Mouse (Mus musculus) intestine, embryonic 16.5 days (tissue): ENCODE results near the gene Fat2. TPM values are rescaled to one million over a fixed set of nuclear protein-coding genes. Genes with fewer than 3 reads are reported as not detected.
A peak's percentile ranks its signal among the peaks of the same experiment; 100 is the strongest.

Experiments used
- ATAC-seq: fragments of 200-750 bp; cut with Nextera tagmentation; 2 replicates; pipeline ENCODE4 v1.8.0; 2017; ENCODE audit warnings: moderate TSS enrichment, moderate library complexity
- H3K27ac ChIP-seq: fragments of 300-500 bp; sonication (generic); 2 replicates; pipeline ENCODE4 v1.5.1; 2014; ENCODE audit warnings: mild to moderate bottlenecking, low read length
- H3K27me3 ChIP-seq: fragments of 300-500 bp; sonication (generic); replicated peaks from 2 replicates; pipeline ENCODE4 v1.6.1; 2014; ENCODE audit warnings: low read length, control low read depth, mixed read lengths; ENCODE audit not compliant: control insufficient read depth, insufficient read depth
- H3K36me3 ChIP-seq: fragments of 300-500 bp; sonication (generic); 2 replicates; pipeline ENCODE4 v1.6.1; 2014; ENCODE audit warnings: low read length, control low read depth; ENCODE audit not compliant: control insufficient read depth, insufficient read depth
- H3K4me1 ChIP-seq: fragments of 300-500 bp; sonication (generic); 2 replicates; pipeline ENCODE4 v1.6.1; 2014; ENCODE audit warnings: low read length, control low read depth, mixed read lengths; ENCODE audit not compliant: control insufficient read depth, insufficient read depth
- H3K4me2 ChIP-seq: fragments of 300-500 bp; sonication (generic); 2 replicates; pipeline ENCODE4 v1.6.1; 2014; ENCODE audit warnings: low read depth, low read length, control low read depth
- H3K4me3 ChIP-seq: fragments of 300-500 bp; sonication (generic); 2 replicates; pipeline ENCODE4 v1.5.1; 2014; ENCODE audit warnings: mild to moderate bottlenecking, low read length
- H3K9ac ChIP-seq: fragments of 300-500 bp; sonication (generic); 2 replicates; pipeline ENCODE4 v1.6.1; 2014; ENCODE audit warnings: low read depth, low read length
- H3K9me3 ChIP-seq: fragments of 300-500 bp; sonication (generic); 2 replicates; pipeline ENCODE4 v1.6.1; 2016; ENCODE audit warnings: low read length, control low read depth; ENCODE audit not compliant: control insufficient read depth
- WGBS: fragments of 180-500 bp; shearing (Covaris S2); extraction: QIAGEN DNeasy Blood & Tissue Kit; methylation state at CpG from one replicate; pipeline ENCODE4 v1.1.7; 2014; 5-methylcytosine and 5-hydroxymethylcytosine counted together
- polyA plus RNA-seq: library from polyadenylated mRNA; unstranded; fragments of >200 nt; fragmentation: Nextera tagmentation; extraction: Ambion mirVana; gene quantifications from 2 replicates; pipeline ENCODE4 v1.2.1, GENCODE M21; 2015

Gene Fat2
- polyA plus RNA-seq, 1 experiment from 2014 or later, result 0.04 TPM

DNA sequence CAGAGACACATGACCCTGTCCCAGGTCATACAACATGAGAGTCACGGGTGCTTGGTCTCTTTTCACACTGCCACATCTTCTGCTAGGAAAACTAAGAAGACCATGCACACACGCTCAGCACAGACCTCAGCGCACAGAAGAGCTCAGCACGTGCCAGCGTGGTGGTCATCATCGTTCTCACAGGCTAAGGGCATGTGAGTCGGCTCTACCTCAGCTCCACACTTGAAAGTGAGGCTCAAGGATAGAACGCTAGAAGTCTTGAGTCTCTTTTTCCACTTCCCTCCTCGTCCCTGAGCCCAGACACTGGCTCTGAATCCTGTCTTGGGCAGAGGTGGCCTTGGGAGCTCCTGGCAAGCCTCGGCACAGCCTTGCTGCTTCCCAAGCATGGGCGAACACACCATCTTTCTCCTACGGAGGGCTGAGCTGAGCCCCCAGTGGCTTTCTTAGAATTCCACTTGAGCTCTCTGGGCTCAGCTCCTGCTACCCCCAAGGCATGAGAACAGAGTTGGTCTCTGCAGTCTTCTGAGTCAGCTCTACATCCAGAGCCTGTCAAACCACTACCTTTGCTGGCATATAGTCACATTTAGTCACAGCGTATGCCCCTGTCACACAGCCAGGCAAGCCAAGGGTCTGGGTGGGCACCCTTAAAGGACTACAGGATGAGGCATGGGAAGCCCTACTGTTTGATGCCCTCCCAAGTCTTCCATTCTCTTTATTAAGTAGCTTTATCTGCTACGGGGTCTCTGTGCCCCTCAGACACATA is 869 bp downstream of the Fat2 start:
- Histone ChIP-seq H3K4me2 (no peak overlapping the region), H3K4me1 (no peaks in the 10 kb centered on the region), H3K9me3 (no peaks in the 10 kb centered on the region), H3K4me3 (no peak overlapping the region), H3K36me3 (no peaks in the 10 kb centered on the region), H3K27ac (no peak overlapping the region), H3K9ac (no peak overlapping the region), H3K27me3 (no peaks in the 10 kb centered on the region)
- ATAC-seq, result no peak
- 88% methylated on average over 14 of the region's 14 CpGs for WGBS

DNA sequence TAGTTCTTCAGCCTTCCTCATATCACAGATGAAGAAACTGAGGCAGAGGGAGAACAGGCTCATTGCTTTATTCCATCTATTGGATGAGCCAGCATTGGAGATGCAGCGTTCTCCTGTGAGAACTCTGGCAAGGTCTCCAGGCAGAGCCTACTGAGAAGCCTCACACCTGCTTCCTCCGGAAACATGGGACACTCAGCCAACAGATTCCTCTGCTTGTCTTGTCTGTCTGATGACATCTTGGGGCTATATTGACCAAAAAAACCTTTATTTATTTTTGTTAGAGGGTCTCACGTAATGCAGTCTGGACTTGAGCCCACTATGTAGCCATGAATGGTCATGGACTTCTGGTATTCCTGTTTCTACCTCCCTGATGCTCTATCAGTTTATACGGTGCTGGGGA is 1.8 kb downstream of the Fat2 start:
- Histone ChIP-seq H3K36me3 (no peaks in the 10 kb centered on the region), H3K4me3 (no peak overlapping the region), H3K4me2 (no peak overlapping the region), H3K4me1 (peaks cover 4% of the 10 kb centered on the region; the same call in 1 of the 2 replicates), H3K9ac (no peak overlapping the region), H3K27ac (no peak overlapping the region), H3K27me3 (no peaks in the 10 kb centered on the region), H3K9me3 (no peaks in the 10 kb centered on the region)
- 82% methylated on average over 4 of the region's 4 CpGs for WGBS
- ATAC-seq, result no peak

DNA sequence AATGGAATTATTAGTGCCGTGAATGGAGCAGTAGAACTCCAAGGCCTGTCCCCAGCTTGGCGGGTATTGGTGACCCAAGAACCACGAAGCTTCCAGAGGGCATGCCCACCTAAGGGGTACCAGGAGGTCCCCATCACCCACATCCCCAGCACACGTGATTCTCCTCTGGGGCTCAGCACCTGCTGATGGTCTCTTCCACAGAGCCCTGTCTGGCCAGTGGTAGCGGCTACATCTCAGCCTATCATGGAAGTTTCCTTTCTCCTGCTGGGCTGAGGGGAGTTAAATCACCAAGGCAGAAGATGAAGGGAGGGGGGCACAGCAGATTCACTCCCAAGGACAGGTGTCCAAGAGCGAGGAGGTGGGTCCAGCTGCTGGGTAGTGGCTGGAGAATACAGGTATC is 2.3 kb downstream of the Fat2 start:
- H3K27me3 ChIP-seq, result no peaks in the 10 kb centered on the region
- H3K9ac ChIP-seq, result no peak overlapping the region
- no peak overlapping the region for H3K27ac ChIP-seq
- H3K4me1 ChIP-seq, result peaks cover 4% of the 10 kb centered on the region; the same call in 1 of the 2 replicates
- no peak overlapping the region for H3K4me3 ChIP-seq
- H3K36me3 ChIP-seq, result no peaks in the 10 kb centered on the region
- no peak overlapping the region for H3K4me2 ChIP-seq
- no peaks in the 10 kb centered on the region for H3K9me3 ChIP-seq
- ATAC-seq, result no peak
- WGBS, result 85% methylated on average over 6 of the region's 6 CpGs

DNA sequence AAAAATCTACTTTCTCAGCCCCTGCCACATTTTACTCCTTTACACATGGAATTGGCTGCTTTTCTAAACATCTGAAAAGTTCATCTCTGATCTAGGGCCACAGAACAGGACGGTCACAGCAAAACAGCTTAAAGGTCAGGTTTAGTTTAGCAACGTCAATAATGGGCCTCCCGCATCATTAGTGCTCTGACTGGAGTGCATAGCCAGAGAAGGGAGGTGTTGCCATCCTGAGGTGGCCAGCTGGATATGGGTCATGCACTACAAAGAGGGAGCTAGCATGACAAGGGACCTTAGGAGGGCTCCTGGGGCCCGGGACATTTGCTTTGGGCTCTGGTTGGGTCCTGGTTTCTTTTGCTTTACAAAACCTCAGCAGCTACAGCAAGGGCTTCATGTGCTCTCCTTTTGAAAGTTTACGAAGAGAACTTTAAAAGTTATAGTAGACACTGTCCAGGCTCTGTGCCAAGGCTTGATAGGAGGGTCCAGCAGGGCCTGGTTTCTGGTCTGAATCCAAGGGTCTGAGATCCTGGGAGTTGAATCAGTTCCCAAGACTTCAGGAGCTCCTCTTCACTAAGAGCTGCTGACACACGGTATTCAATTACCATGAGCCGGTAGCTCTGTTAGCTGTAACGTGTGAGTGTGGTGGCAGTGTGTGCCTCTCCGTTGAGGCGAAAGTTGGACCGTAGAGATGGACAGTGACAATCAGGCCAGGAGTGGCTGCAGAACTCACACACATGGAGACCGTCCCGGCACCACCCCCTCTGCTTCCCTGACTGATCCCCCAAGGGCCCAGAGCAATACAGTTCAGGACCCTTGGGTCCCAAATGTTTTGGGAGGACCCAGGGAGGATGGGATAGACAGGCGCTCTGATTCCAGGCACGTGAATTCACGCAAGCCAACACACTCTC is 6.2 kb downstream of the Fat2 start:
- Histone ChIP-seq H3K9me3 (no peaks in the 10 kb centered on the region), H3K27me3 (no peaks in the 10 kb centered on the region), H3K27ac (0 out of 2 replicates have a peak overlapping the region, but pooled peaks have one; percentile 25), H3K9ac (no peak overlapping the region), H3K4me3 (no peak overlapping the region), H3K36me3 (no peaks in the 10 kb centered on the region), H3K4me1 (peaks cover 4% of the 10 kb centered on the region; the same call in 1 of the 2 replicates), H3K4me2 (no peak overlapping the region)
- ATAC-seq, result 0 out of 2 replicates have a peak, but pooled peaks have one; percentile 31
- 65% methylated on average over 16 of the region's 16 CpGs for whole genome bisulfite sequencing

DNA sequence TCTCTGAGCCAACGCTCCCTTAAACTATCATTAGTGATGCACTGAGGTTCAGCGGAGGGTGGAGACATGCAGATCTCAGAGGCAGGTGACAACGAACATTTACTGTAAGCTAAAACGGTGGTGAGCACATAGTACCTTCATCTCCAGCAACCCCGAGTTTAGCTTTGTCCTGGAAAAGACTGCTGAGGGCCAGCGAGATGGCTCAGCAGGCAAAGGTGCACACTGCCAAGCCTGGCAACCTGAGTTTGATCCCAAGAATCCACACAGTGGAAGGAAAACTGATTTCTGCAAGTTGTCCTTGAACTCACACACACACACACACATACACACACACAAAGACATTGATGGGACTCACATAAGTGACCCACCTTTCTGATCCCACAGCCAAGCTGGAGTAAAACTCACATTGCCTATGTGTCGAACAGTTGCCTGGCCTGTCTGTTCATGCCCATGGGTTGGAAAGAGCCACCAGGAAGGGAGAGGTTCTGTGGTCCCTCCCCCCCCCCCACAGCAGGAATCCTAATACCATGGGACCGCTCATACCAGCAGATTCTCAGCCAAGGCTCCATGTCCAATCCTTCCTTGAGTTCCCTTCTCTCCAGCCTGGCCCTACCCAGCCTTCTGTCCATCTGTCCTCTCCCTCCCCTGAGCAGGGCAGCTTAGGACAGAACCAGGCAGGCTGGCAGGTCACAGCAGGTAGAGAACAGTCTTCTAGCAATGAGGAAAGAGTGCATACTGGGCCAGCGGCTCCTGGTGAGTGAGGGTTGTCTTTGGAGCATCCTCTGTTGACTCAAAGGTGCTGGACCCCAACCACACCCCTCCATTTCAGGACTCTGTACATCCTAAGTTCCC is 8.6 kb downstream of the Fat2 start:
- Histone ChIP-seq H3K27ac (no peak overlapping the region), H3K36me3 (no peaks in the 10 kb centered on the region), H3K9me3 (no peaks in the 10 kb centered on the region), H3K4me2 (no peak overlapping the region), H3K4me3 (no peak overlapping the region), H3K4me1 (peaks cover 4% of the 10 kb centered on the region; the same call in 1 of the 2 replicates), H3K9ac (no peak overlapping the region), H3K27me3 (no peaks in the 10 kb centered on the region)
- no peak for ATAC-seq
- WGBS, result 86% methylated on average over 9 of the region's 9 CpGs

DNA sequence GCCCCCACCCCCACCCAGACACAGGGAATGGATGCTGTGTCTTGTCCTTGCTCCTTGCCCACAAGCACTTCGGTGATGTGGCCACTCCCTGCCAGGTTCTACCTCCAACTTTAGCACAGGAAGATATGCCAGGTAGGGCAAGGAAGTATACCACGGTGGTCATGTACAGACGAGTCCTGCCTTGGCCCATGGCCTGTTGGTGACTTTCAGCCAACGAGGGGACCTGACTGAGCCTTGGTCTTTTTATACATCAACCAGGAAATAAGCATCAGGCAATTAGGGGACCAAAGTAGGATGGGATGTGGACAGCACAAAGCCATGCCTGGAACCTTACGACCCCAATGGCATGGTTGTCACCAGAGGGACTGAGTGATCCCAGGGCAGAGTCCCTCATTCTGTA is 9.3 kb downstream of the Fat2 start:
- peaks cover 4% of the 10 kb centered on the region; the same call in 1 of the 2 replicates for H3K4me1 ChIP-seq
- WGBS, result 84% methylated on average over 5 of the region's 5 CpGs
- no peak overlapping the region for H3K27ac ChIP-seq
- no peak overlapping the region for H3K4me2 ChIP-seq
- no peaks in the 10 kb centered on the region for H3K27me3 ChIP-seq
- H3K4me3 ChIP-seq, result no peak overlapping the region
- H3K9ac ChIP-seq, result no peak overlapping the region
- H3K9me3 ChIP-seq, result no peaks in the 10 kb centered on the region
- no peaks in the 10 kb centered on the region for H3K36me3 ChIP-seq
- ATAC-seq, result no peak

DNA sequence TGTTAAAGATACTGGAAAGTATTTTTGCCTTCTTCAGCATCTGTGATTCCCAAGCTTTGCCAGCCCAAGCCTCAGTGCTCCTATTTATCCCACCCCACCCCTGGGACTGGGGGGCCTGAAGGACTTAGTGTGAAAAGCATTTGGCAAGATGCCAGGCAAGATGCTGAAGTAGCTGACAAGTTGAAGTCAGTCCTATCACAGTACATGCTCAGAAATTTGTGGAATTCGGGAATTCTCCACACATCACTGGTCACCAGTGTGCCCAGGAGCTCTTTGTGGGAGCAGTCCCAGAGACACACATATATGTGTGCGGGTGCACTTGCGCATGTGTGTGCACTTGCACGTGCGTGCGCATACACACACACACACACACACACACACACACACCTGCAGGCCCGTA is 10.2 kb downstream of the Fat2 start:
- no peak for ATAC-seq
- Histone ChIP-seq H3K4me2 (no peak overlapping the region), H3K9ac (no peak overlapping the region), H3K27me3 (no peaks in the 10 kb centered on the region), H3K4me3 (no peak overlapping the region), H3K4me1 (peaks cover 4% of the 10 kb centered on the region; the same call in 1 of the 2 replicates), H3K9me3 (no peaks in the 10 kb centered on the region), H3K27ac (no peak overlapping the region), H3K36me3 (no peaks in the 10 kb centered on the region)
- WGBS, result 88% methylated on average over 7 of the region's 7 CpGs

DNA sequence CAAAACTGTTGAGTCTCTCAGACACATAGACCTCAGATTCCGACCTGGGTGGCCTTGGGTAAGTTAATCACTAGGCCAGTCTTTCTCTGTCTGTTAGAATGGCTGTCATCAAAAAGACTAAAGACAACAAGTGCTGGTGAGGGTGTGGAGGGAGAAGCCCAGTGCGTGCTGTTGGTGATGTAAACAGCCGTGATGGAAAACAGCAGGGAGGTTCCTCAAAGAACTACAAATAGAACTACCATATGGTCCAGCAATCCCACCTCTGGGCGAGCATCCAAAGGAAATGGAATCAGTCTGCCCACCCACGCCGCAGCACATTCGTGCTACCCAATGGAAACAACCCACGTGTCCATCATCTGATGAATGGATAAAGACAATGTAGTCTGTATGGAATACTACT is 12.5 kb downstream of the Fat2 start:
- Histone ChIP-seq H3K4me2 (no peak overlapping the region), H3K4me1 (no peaks in the 10 kb centered on the region), H3K27me3 (no peaks in the 10 kb centered on the region), H3K36me3 (no peaks in the 10 kb centered on the region), H3K9ac (no peak overlapping the region), H3K9me3 (no peaks in the 10 kb centered on the region), H3K4me3 (no peak overlapping the region), H3K27ac (no peak overlapping the region)
- ATAC-seq, result no peak
- 64% methylated on average over 8 of the region's 8 CpGs for WGBS

DNA sequence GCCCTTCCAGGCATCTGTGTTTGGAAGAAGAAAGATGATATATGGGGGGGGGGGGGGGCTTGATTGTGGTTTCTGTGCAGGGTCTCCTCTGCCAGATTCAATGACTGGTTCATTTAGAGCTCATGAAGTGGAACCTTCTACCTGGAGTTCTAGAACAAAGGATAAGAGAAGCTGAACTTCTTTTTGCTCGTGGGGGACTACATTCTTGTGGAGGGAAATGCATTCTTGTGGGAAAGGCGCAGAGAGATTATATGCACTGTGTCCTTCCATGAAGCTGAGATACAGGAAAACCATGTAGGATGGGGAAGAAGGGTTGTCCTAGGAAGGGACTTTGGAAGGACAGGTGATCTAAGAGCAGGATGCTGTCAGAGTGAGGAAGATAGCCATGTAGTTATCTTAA is 15.4 kb downstream of the Fat2 start:
- 68% methylated on average over 2 of the region's 2 CpGs for WGBS
- Histone ChIP-seq H3K9me3 (no peaks in the 10 kb centered on the region), H3K9ac (no peak overlapping the region)

More for the DNA sequence above, 15.4 kb downstream of the Fat2 start:
- H3K4me1 ChIP-seq, result peaks cover 2% of the 10 kb centered on the region; the same call in 1 of the 2 replicates
- H3K27me3 ChIP-seq, result no peaks in the 10 kb centered on the region
- no peak overlapping the region for H3K4me2 ChIP-seq
- no peak for ATAC-seq
- no peak overlapping the region for H3K4me3 ChIP-seq
- no peaks in the 10 kb centered on the region for H3K36me3 ChIP-seq
- no peak overlapping the region for H3K27ac ChIP-seq
